Mouse (Mus musculus): Measurements from ENCODE around the gene Cypt4.
"Not testable (repeated sequence)": the region's sequence is repeated elsewhere in the genome, so short reads cannot be mapped to it uniquely, and the experiment has no call there.

The Cypt4 gene

GRCm38 (mm10) chr9:24624896-24625295, at the start of gene Cypt4:
Cypt4 (plus strand) TSS chr9:24625196.
- no peak for DNase-seq

GRCm38 (mm10) chr9:24637341-24637740, 12.3 kb downstream of the Cypt4 start:
- DNase-seq: not testable (repeated sequence)

Measured in lung, postnatal 36 days (tissue).